Mouse (Mus musculus) liver, embryonic 11.5 days (tissue): ENCODE data around the gene Gm5617. TPM values are rescaled to one million over a fixed set of nuclear protein-coding genes. Genes with fewer than 3 reads are reported as not detected.
A peak's percentile ranks its signal among the peaks of the same experiment; 100 is the strongest.

Experiments used
- ATAC-seq: fragments of 200-750 bp; cut with Nextera tagmentation; replicated peaks from 2 replicates; pipeline ENCODE4 v1.8.0; 2017; ENCODE audit warnings: moderate number of reproducible peaks, mild to moderate bottlenecking, moderate TSS enrichment, moderate library complexity; ENCODE audit not compliant: low FRiP score
- DNase-seq: peaks from one replicate; pipeline ENCODE4 v3.0.0-alpha.2; 2017; ENCODE audit warnings: low spot score
- H3K27ac ChIP-seq: fragments of 300-500 bp; sonication (generic); 2 replicates; pipeline ENCODE4 v1.5.1; 2014; ENCODE audit warnings: mild to moderate bottlenecking, low read depth, low read length, control low read depth
- H3K27me3 ChIP-seq: fragments of 300-500 bp; sonication (generic); replicated peaks from 2 replicates; pipeline ENCODE4 v1.6.1; 2014; ENCODE audit warnings: low read length, mixed read lengths; ENCODE audit not compliant: control insufficient read depth, insufficient read depth
- H3K36me3 ChIP-seq: fragments of 300-500 bp; sonication (generic); 2 replicates; pipeline ENCODE4 v1.6.1; 2014; ENCODE audit warnings: mild to moderate bottlenecking, low read length, moderate library complexity, mixed read lengths; ENCODE audit not compliant: control insufficient read depth, insufficient read depth
- H3K4me1 ChIP-seq: fragments of 300-500 bp; sonication (generic); replicated peaks from 2 replicates; pipeline ENCODE4 v1.6.1; 2014; ENCODE audit warnings: low read length, mixed read lengths; ENCODE audit not compliant: control insufficient read depth, insufficient read depth
- H3K4me2 ChIP-seq: fragments of 300-500 bp; sonication (generic); 2 replicates; pipeline ENCODE4 v1.6.1; 2014; ENCODE audit warnings: mild to moderate bottlenecking, control low read depth, moderate library complexity
- H3K4me3 ChIP-seq: fragments of 300-500 bp; sonication (generic); 2 replicates; pipeline ENCODE4 v1.5.1; 2014; ENCODE audit warnings: low read depth, low read length, control low read depth
- H3K9ac ChIP-seq: fragments of 300-500 bp; sonication (generic); 2 replicates; pipeline ENCODE4 v1.6.1; 2014; ENCODE audit warnings: low read depth, low read length, control low read depth
- H3K9me3 ChIP-seq: fragments of 300-500 bp; sonication (generic); 2 replicates; pipeline ENCODE4 v1.6.1; 2016; ENCODE audit warnings: low read length, inconsistent platforms, mixed read lengths; ENCODE audit not compliant: control insufficient read depth
- WGBS: fragments of 180-500 bp; shearing (Covaris S2); extraction: QIAGEN DNeasy Blood & Tissue Kit; methylation state at CpG from one replicate; pipeline ENCODE4 v1.1.7; 2014; 5-methylcytosine and 5-hydroxymethylcytosine counted together
- polyA plus RNA-seq: library from polyadenylated mRNA; unstranded; fragments of >200 nt; fragmentation: Nextera tagmentation; extraction: Ambion mirVana; gene quantifications from 2 replicates; pipeline ENCODE4 v1.2.1, GENCODE M21; 2014

The Gm5617 gene
- polyA plus RNA-seq, result 22.0 and 29.8 TPM in 2 replicates

DNA sequence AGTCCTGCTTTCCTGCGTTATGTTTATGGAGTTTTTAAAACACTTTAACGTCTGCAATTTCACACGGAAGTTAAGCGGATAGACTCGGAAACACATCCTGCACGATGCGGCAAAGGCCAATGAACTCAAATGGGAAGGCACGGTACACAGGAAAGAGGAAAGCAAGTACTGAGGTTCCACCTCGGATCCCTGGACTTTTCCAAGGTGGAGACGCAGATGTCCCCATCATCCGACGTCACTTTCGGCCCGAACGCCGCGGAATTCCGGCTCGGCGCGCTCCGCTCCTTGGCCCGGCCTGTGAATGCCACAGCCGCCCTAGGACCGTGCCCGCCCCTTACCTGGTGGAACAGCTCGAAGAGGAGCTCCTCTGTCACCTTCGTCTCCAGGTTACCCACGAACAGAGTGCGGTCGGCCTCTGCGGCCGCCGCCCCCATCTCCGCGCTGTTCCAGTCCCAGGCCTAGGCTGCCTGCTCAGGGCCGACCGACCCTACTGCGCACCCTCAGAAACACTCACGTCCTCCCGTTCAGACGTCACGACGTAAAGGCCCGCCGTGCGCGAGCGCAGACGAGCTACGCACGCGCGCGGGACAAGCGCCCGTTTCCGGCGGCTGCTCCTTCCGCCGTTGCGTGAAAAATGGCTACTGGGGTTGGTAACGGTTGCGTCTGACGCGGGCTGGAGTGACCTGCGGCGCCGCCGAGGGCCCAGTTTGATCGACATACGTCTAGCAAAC lies at the start of gene Gm5617, which contains the start of gene Rbm7:
TSS of gene Gm5617 (plus strand) at position 626 of the 731 bp plus-strand sequence.
TSS of gene Rbm7 (minus strand) at position 483 of the 731 bp plus-strand sequence.
- ATAC-seq, result peak; percentile 100
- DNase-seq, result peak; percentile 93
- Histone ChIP-seq H3K9me3 (no peaks in the 10 kb centered on the region), H3K27me3 (no peaks in the 10 kb centered on the region), H3K36me3 (peaks cover 18% of the 10 kb centered on the region), H3K9ac (peak within 1 kb of the TSS; percentile 91), H3K4me3 (peak within 1 kb of the TSS; percentile 87), H3K4me2 (peak within 1 kb of the TSS; percentile 70), H3K27ac (peak within 1 kb of the TSS; percentile 83), H3K4me1 (peaks cover 8% of the 10 kb centered on the region)
- WGBS, result under 1% methylated on average over 72 of the region's 72 CpGs

DNA sequence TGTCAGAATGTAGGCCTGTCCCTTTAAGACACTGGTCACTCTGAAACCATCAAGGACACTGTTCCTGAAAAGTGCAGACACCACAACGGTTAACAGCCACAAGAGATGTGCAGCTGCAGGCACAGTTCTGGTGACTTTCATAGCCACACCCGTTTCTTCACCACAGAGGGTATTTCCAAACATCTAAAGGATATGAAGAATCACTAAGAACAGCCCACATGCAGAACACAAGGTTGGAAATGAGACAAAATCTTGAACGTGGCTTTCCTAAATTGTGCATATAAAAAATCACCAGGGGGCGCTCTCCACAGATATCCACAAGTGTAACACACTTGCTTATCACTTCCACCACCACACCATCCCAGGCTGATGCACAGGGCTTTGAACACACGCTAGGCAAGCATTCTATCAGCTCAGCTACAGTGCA lies 47.4 kb upstream of the Gm5617 start:
- H3K4me3 ChIP-seq, result no peak overlapping the region
- H3K9me3 ChIP-seq, result no peaks in the 10 kb centered on the region
- DNase-seq (no peak), ATAC-seq (no peak)
- no peak overlapping the region for H3K9ac ChIP-seq
- no peaks in the 10 kb centered on the region for H3K27me3 ChIP-seq
- H3K27ac ChIP-seq, result no peak overlapping the region
- no peaks in the 10 kb centered on the region for H3K4me1 ChIP-seq
- WGBS, result 26% methylated on average over 5 of the region's 5 CpGs
- no peak overlapping the region for H3K4me2 ChIP-seq
- no peaks in the 10 kb centered on the region for H3K36me3 ChIP-seq

DNA sequence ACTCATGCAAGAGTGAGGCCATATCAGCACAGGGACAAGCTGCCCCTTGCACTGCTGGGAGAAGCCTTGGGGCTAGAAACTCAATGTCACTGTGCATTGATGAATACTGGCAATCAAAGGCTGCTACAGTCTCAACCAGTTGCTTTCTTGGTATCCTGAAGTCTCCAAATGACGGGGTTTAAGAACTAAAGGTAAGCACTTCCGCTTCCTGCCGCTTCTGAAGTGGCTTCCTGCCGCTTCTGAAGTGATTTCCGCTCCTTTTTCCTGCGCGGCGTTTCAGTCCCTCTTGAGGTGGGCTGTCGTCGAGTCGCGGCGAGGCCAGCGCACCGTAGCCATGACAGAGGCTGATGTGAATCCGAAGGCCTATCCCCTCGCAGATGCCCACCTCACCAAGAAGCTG lies 45.2 kb upstream of the Gm5617 start:
- Histone ChIP-seq H3K27me3 (no peaks in the 10 kb centered on the region), H3K4me1 (no peaks in the 10 kb centered on the region), H3K27ac (no peak overlapping the region), H3K36me3 (no peaks in the 10 kb centered on the region), H3K9me3 (no peaks in the 10 kb centered on the region), H3K4me3 (no peak overlapping the region), H3K4me2 (no peak overlapping the region), H3K9ac (no peak overlapping the region)
- WGBS, result 85% methylated on average over 17 of the region's 17 CpGs
- DNase-seq (no peak), ATAC-seq (no peak)

DNA sequence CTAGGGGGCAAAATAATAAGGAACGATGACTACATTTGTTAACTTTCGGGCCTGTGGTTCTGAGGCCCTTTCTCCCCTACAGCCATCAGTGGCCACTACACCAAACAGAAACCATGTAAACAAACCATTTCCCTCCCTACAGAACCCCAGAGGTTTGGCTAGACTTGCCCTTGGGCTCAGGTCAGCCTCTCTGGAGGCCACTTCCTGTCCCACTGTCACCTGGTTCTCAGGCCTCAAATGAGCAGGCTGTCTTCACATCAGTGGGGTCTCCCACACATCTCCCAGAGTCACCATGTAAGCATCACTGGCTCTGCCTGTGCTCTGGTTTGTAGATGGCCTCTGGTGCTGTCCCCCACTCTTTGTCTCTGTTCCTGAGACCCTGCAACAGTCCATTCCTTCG lies 39.3 kb upstream of the Gm5617 start:
- no peak for ATAC-seq
- no peak for DNase-seq
- H3K4me1 ChIP-seq, result no peaks in the 10 kb centered on the region
- H3K4me2 ChIP-seq, result no peak overlapping the region
- no peak overlapping the region for H3K9ac ChIP-seq
- H3K27me3 ChIP-seq, result no peaks in the 10 kb centered on the region
- no peak overlapping the region for H3K27ac ChIP-seq
- no peaks in the 10 kb centered on the region for H3K9me3 ChIP-seq
- 86% methylated on average over 3 of the region's 3 CpGs for WGBS
- no peak overlapping the region for H3K4me3 ChIP-seq
- no peaks in the 10 kb centered on the region for H3K36me3 ChIP-seq

DNA sequence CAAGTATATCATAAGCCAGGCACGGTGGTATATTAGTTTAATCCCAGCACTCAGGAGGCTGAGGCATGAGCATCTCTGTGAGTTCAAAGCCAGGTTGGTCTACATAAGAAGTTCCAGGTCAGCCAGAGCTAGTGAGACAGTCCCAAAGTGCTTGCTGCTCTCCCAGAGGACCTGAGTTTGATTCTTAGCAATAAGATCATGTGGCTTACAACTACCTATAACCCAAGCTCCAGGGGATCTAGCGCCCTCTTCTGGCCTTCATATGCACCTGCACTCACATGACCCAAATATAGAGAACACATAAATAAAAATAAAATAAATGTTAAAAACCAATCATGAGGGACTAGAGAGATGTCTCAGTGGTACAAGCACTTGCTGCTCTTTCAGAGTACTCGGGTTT lies 36.4 kb upstream of the Gm5617 start:
- no peak overlapping the region for H3K9ac ChIP-seq
- no peaks in the 10 kb centered on the region for H3K9me3 ChIP-seq
- DNase-seq (no peak), ATAC-seq (no peak)
- WGBS, result 63% methylated on average over 3 of the region's 3 CpGs
- no peak overlapping the region for H3K4me3 ChIP-seq
- no peak overlapping the region for H3K4me2 ChIP-seq
- H3K27me3 ChIP-seq, result no peaks in the 10 kb centered on the region
- no peaks in the 10 kb centered on the region for H3K36me3 ChIP-seq
- H3K27ac ChIP-seq, result no peak overlapping the region
- no peaks in the 10 kb centered on the region for H3K4me1 ChIP-seq

DNA sequence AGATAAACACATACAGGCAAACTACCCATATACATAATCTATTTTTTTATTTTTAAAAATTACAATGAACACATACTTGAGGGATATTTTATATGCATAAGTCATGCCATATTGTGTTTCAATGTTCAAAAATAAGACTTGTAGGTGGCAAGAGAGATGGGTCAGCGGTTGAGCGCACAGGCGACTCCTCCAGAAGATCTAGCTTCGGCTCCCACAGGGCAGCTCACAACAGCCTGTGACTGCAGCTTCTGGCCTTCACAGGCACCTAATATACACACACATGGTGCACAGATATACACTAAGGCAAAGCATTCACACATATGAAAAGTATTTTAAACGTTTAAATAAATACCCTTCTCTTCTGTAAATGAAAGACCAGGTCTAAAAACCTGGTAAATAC lies 35.9 kb upstream of the Gm5617 start:
- H3K27ac ChIP-seq, result no peak overlapping the region
- no peak overlapping the region for H3K4me3 ChIP-seq
- ATAC-seq (no peak), DNase-seq (no peak)
- H3K9me3 ChIP-seq, result no peaks in the 10 kb centered on the region
- H3K27me3 ChIP-seq, result no peaks in the 10 kb centered on the region
- no peaks in the 10 kb centered on the region for H3K36me3 ChIP-seq
- H3K4me2 ChIP-seq, result no peak overlapping the region
- H3K4me1 ChIP-seq, result no peaks in the 10 kb centered on the region
- no peak overlapping the region for H3K9ac ChIP-seq
- 92% methylated on average over 5 of the region's 5 CpGs for WGBS

DNA sequence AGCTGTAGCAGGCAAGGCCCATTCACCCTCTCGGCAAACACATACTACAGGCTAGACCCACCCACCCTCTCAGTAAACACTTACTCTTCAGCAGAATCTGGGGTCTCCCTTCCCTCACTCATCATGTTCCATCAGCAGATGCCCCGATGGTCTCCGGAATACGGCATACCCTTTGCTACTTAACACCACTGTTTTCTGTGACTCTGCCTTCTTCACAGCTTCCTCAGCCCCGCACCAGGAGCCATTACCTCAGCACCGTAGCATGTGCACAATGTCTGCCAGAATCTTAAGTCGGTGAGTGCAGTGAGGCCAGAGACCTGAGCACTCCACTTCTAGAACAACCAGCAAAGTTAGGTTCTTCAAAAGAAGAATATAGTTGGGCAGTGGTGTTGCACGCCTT lies 34.5 kb upstream of the Gm5617 start:
- H3K4me3 ChIP-seq, result no peak overlapping the region
- no peak for DNase-seq
- H3K36me3 ChIP-seq, result peaks cover 2% of the 10 kb centered on the region; the same call in 1 of the 2 replicates
- no peak for ATAC-seq
- no peak overlapping the region for H3K4me2 ChIP-seq
- H3K27ac ChIP-seq, result no peak overlapping the region
- H3K9me3 ChIP-seq, result peaks cover 3% of the 10 kb centered on the region; the same call in 1 of the 2 replicates
- H3K9ac ChIP-seq, result no peak overlapping the region
- no peaks in the 10 kb centered on the region for H3K4me1 ChIP-seq
- 88% methylated on average over 8 of the region's 8 CpGs for WGBS
- H3K27me3 ChIP-seq, result no peaks in the 10 kb centered on the region

DNA sequence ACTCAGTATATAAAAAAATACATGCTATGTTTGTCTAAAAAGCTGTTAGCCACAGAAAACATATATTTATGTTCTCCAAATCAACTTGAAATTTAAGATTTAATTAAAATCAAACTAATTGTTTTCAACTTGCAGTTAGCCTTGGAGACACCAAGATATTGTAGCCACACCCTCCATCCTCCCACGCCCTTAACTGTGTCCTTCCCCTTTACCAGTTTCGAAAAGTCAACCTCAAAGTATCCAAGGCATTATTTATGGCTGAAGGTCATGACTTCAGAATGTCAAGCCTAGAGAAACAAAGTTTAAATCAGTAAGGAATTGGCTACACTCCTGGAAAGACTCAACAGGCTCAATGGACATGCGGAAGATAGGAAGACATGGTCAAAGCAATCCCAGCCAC lies 33.7 kb upstream of the Gm5617 start:
- ATAC-seq (no peak), DNase-seq (no peak)
- Histone ChIP-seq H3K36me3 (peaks cover 3% of the 10 kb centered on the region; the same call in 1 of the 2 replicates), H3K4me2 (no peak overlapping the region), H3K4me1 (no peaks in the 10 kb centered on the region), H3K9ac (no peak overlapping the region), H3K9me3 (peaks cover 4% of the 10 kb centered on the region; the same call in 1 of the 2 replicates), H3K27ac (no peak overlapping the region), H3K27me3 (no peaks in the 10 kb centered on the region), H3K4me3 (no peak overlapping the region)
- 86% methylated on average over 3 of the region's 3 CpGs for WGBS

DNA sequence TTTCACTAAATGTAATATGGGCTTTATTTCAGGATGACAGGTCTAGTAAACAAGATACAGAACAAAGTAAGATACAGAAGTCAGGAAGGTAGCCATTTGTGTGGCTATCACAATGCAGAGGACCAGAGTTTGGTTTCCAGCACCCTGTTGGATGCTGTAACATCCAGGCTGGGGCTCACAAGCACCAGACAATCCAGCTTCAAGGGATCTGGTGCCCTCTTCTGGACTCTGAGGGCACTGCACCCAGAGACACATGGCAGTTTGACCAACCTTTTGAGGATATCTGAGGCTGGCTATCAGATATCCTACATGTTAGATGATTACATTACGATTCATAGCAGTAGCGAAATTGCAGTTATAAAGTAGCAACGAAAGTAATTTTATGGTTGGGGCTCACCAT lies 29.6 kb upstream of the Gm5617 start:
- no peak for DNase-seq
- Histone ChIP-seq H3K27ac (no peak overlapping the region), H3K36me3 (peaks cover 14% of the 10 kb centered on the region), H3K9me3 (peaks cover 4% of the 10 kb centered on the region; the same call in 1 of the 2 replicates), H3K9ac (no peak overlapping the region), H3K27me3 (no peaks in the 10 kb centered on the region), H3K4me1 (no peaks in the 10 kb centered on the region), H3K4me2 (no peak overlapping the region), H3K4me3 (no peak overlapping the region)
- WGBS, result 91% methylated on average over 3 of the region's 3 CpGs
- no peak for ATAC-seq
